Mouse (Mus musculus): ENCODE data around the gene Ifih1.

- no peak for TF ChIP-seq CTCF (IDR thresholded peaks at IDR 0.05; ENCODE audit: borderline replicate concordance, control insufficient read depth, extremely low read depth, insufficient read depth, low read length, poor library complexity)
- TF ChIP-seq POLR2A (IDR thresholded peaks at IDR 0.05; ENCODE audit: control insufficient read depth, extremely low read depth, insufficient read depth, low read length, poor library complexity), result no peak
Measured at GRCm38 (mm10) chr2:62644891-62645290, 1.2 kb downstream of the Ifih1 start.
